Mouse (Mus musculus): Measurements from ENCODE around the gene Tatdn3. TPM values are rescaled to one million over a fixed set of nuclear protein-coding genes. Genes with fewer than 3 reads are reported as not detected.

Gene Tatdn3
- polyA plus RNA-seq, 1 experiment from 2014 or later, result 13.1 TPM

- peak; percentile 25; the same call in 1 of the 2 replicates for ATAC-seq (ENCODE audit: low FRiP score, low TSS enrichment)
- no peak overlapping the region for H3K27ac ChIP-seq (ENCODE audit: low read length)
- 45% methylated on average over 14 of the region's 14 CpGs for WGBS
These were observed 34.3 kb upstream of the Tatdn3 start for GRCm38 (mm10) chr1:191096871-191097681.

GRCm38 (mm10) chr1:191095019-191095418 lies 32.3 kb upstream of the Tatdn3 start:
- Histone ChIP-seq H3K9ac (replicated peaks; ENCODE audit: low read length) (no peak overlapping the region), H3K27me3 (ENCODE audit: insufficient read depth, low read length) (no peaks in the 10 kb centered on the region)

More at GRCm38 (mm10) chr1:191096871-191097681, 34.3 kb upstream of the Tatdn3 start:
- Histone ChIP-seq H3K4me1 (ENCODE audit: insufficient read depth, low read length) (peaks cover 23% of the 10 kb centered on the region), H3K27me3 (ENCODE audit: insufficient read depth, low read length) (no peaks in the 10 kb centered on the region), H3K9me3 (ENCODE audit: low read length) (0 out of 2 replicates have a peak, but pooled peaks cover 3% of the 10 kb centered on the region), H3K4me3 (ENCODE audit: low read length) (peak overlapping the region; percentile 75), H3K4me2 (replicated peaks; ENCODE audit: low read depth, low read length) (peak overlapping the region; percentile 100), H3K9ac (replicated peaks; ENCODE audit: low read length) (no peak overlapping the region; the same call in 1 of the 2 replicates), H3K36me3 (ENCODE audit: insufficient read depth, low read length) (no peaks in the 10 kb centered on the region)

GRCm38 (mm10) chr1:191093578-191093977 lies 30.8 kb upstream of the Tatdn3 start:
- Histone ChIP-seq H3K9ac (replicated peaks; ENCODE audit: low read length) (no peak overlapping the region), H3K4me2 (replicated peaks; ENCODE audit: low read depth, low read length) (no peak overlapping the region), H3K36me3 (ENCODE audit: insufficient read depth, low read length) (no peaks in the 10 kb centered on the region), H3K9me3 (ENCODE audit: low read length) (no peaks in the 10 kb centered on the region), H3K27me3 (ENCODE audit: insufficient read depth, low read length) (no peaks in the 10 kb centered on the region), H3K4me3 (ENCODE audit: low read length) (no peak overlapping the region), H3K27ac (ENCODE audit: low read length) (no peak overlapping the region), H3K4me1 (ENCODE audit: insufficient read depth, low read length) (peaks cover 16% of the 10 kb centered on the region)
- WGBS, result 65% methylated on average over 5 of the region's 5 CpGs
- ATAC-seq (ENCODE audit: low FRiP score, low TSS enrichment), result no peak

More at GRCm38 (mm10) chr1:191095019-191095418, 32.3 kb upstream of the Tatdn3 start:
- Histone ChIP-seq H3K4me3 (ENCODE audit: low read length) (no peak overlapping the region), H3K27ac (ENCODE audit: low read length) (no peak overlapping the region), H3K36me3 (ENCODE audit: insufficient read depth, low read length) (no peaks in the 10 kb centered on the region), H3K9me3 (ENCODE audit: low read length) (no peaks in the 10 kb centered on the region), H3K4me1 (ENCODE audit: insufficient read depth, low read length) (peaks cover 26% of the 10 kb centered on the region), H3K4me2 (replicated peaks; ENCODE audit: low read depth, low read length) (no peak overlapping the region)
- 72% methylated on average over 9 of the region's 9 CpGs for WGBS
- no peak for ATAC-seq (ENCODE audit: low FRiP score, low TSS enrichment)

GRCm38 (mm10) chr1:191092050-191092449 lies 29.3 kb upstream of the Tatdn3 start:
- Histone ChIP-seq H3K27ac (ENCODE audit: low read length) (no peak overlapping the region), H3K4me2 (replicated peaks; ENCODE audit: low read depth, low read length) (no peak overlapping the region), H3K27me3 (ENCODE audit: insufficient read depth, low read length) (no peaks in the 10 kb centered on the region), H3K9ac (replicated peaks; ENCODE audit: low read length) (no peak overlapping the region), H3K36me3 (ENCODE audit: insufficient read depth, low read length) (no peaks in the 10 kb centered on the region), H3K4me1 (ENCODE audit: insufficient read depth, low read length) (peaks cover 13% of the 10 kb centered on the region), H3K4me3 (ENCODE audit: low read length) (no peak overlapping the region), H3K9me3 (ENCODE audit: low read length) (no peaks in the 10 kb centered on the region)
- ATAC-seq (ENCODE audit: low FRiP score, low TSS enrichment), result no peak
- 40% methylated on average over 8 of the region's 8 CpGs for WGBS

- 69% methylated on average over 6 of the region's 6 CpGs for WGBS
- H3K4me3 ChIP-seq (ENCODE audit: low read length), result no peak overlapping the region
These were observed 26.6 kb upstream of the Tatdn3 start for GRCm38 (mm10) chr1:191089355-191089754.

GRCm38 (mm10) chr1:191087955-191088354 lies 25.2 kb upstream of the Tatdn3 start:
- H3K9me3 ChIP-seq (ENCODE audit: low read length), result no peaks in the 10 kb centered on the region
- H3K9ac ChIP-seq (replicated peaks; ENCODE audit: low read length), result no peak overlapping the region
- H3K27me3 ChIP-seq (ENCODE audit: insufficient read depth, low read length), result no peaks in the 10 kb centered on the region
- peaks cover 9% of the 10 kb centered on the region for H3K4me1 ChIP-seq (ENCODE audit: insufficient read depth, low read length)
- H3K36me3 ChIP-seq (ENCODE audit: insufficient read depth, low read length), result 0 out of 2 replicates have a peak, but pooled peaks cover 6% of the 10 kb centered on the region
- no peak overlapping the region for H3K4me3 ChIP-seq (ENCODE audit: low read length)
- WGBS, result 76% methylated on average over 5 of the region's 5 CpGs
- no peak for ATAC-seq (ENCODE audit: low FRiP score, low TSS enrichment)
- H3K4me2 ChIP-seq (replicated peaks; ENCODE audit: low read depth, low read length), result no peak overlapping the region
- no peak overlapping the region for H3K27ac ChIP-seq (ENCODE audit: low read length)

More at GRCm38 (mm10) chr1:191089355-191089754, 26.6 kb upstream of the Tatdn3 start:
- Histone ChIP-seq H3K9ac (replicated peaks; ENCODE audit: low read length) (no peak overlapping the region), H3K4me2 (replicated peaks; ENCODE audit: low read depth, low read length) (no peak overlapping the region), H3K4me1 (ENCODE audit: insufficient read depth, low read length) (peaks cover 9% of the 10 kb centered on the region), H3K36me3 (ENCODE audit: insufficient read depth, low read length) (0 out of 2 replicates have a peak, but pooled peaks cover 6% of the 10 kb centered on the region), H3K27me3 (ENCODE audit: insufficient read depth, low read length) (no peaks in the 10 kb centered on the region), H3K9me3 (ENCODE audit: low read length) (no peaks in the 10 kb centered on the region), H3K27ac (ENCODE audit: low read length) (no peak overlapping the region)
- no peak for ATAC-seq (ENCODE audit: low FRiP score, low TSS enrichment)

- Histone ChIP-seq H3K27me3 (ENCODE audit: insufficient read depth, low read length) (no peaks in the 10 kb centered on the region), H3K4me1 (ENCODE audit: insufficient read depth, low read length) (peaks cover 2% of the 10 kb centered on the region; the same call in 1 of the 2 replicates), H3K36me3 (ENCODE audit: insufficient read depth, low read length) (peaks cover 14% of the 10 kb centered on the region), H3K4me3 (ENCODE audit: low read length) (no peak overlapping the region), H3K9ac (replicated peaks; ENCODE audit: low read length) (no peak overlapping the region), H3K4me2 (replicated peaks; ENCODE audit: low read depth, low read length) (no peak overlapping the region), H3K27ac (ENCODE audit: low read length) (no peak overlapping the region), H3K9me3 (ENCODE audit: low read length) (no peaks in the 10 kb centered on the region)
- WGBS, result 71% methylated on average over 8 of the region's 8 CpGs
- ATAC-seq (ENCODE audit: low FRiP score, low TSS enrichment), result no peak
These were observed 24.2 kb upstream of the Tatdn3 start for GRCm38 (mm10) chr1:191086960-191087359.

- 81% methylated on average over 7 of the region's 7 CpGs for WGBS
- no peak overlapping the region for H3K27ac ChIP-seq (ENCODE audit: low read length)
- no peaks in the 10 kb centered on the region for H3K27me3 ChIP-seq (ENCODE audit: insufficient read depth, low read length)
- no peak overlapping the region for H3K4me2 ChIP-seq (replicated peaks; ENCODE audit: low read depth, low read length)
- no peak overlapping the region for H3K9ac ChIP-seq (replicated peaks; ENCODE audit: low read length)
- ATAC-seq (ENCODE audit: low FRiP score, low TSS enrichment), result no peak
- H3K36me3 ChIP-seq (ENCODE audit: insufficient read depth, low read length), result peaks cover 19% of the 10 kb centered on the region
- H3K9me3 ChIP-seq (ENCODE audit: low read length), result no peaks in the 10 kb centered on the region
- H3K4me1 ChIP-seq (ENCODE audit: insufficient read depth, low read length), result no peaks in the 10 kb centered on the region
- H3K4me3 ChIP-seq (ENCODE audit: low read length), result no peak overlapping the region
These were observed 23.7 kb upstream of the Tatdn3 start for GRCm38 (mm10) chr1:191086304-191086878.

- Histone ChIP-seq H3K36me3 (ENCODE audit: insufficient read depth, low read length) (peaks cover 26% of the 10 kb centered on the region), H3K9ac (replicated peaks; ENCODE audit: low read length) (no peak overlapping the region)
- ATAC-seq (ENCODE audit: low FRiP score, low TSS enrichment), result no peak
These were observed 22.9 kb upstream of the Tatdn3 start for GRCm38 (mm10) chr1:191085597-191085996.

More at GRCm38 (mm10) chr1:191085597-191085996, 22.9 kb upstream of the Tatdn3 start:
- Histone ChIP-seq H3K27me3 (ENCODE audit: insufficient read depth, low read length) (no peaks in the 10 kb centered on the region), H3K4me3 (ENCODE audit: low read length) (no peak overlapping the region), H3K27ac (ENCODE audit: low read length) (no peak overlapping the region), H3K4me2 (replicated peaks; ENCODE audit: low read depth, low read length) (no peak overlapping the region), H3K9me3 (ENCODE audit: low read length) (no peaks in the 10 kb centered on the region), H3K4me1 (ENCODE audit: insufficient read depth, low read length) (no peaks in the 10 kb centered on the region)
- 72% methylated on average over 12 of the region's 12 CpGs for WGBS
